Mouse (Mus musculus) forebrain, postnatal 0 days (tissue): ENCODE measurements at regions not wholly inside any gene's neighbourhood (a gene's known extent, or its start where the extent isn't known, plus 50 kb on each side); places are given as distances from the start of the nearest gene placed in this dataset.

Experiments
- ATAC-seq: fragments of 200-750 bp; cut with Nextera tagmentation; 2 replicates; pipeline ENCODE4 v1.8.0; 2017; ENCODE audit warnings: mild to moderate bottlenecking, moderate library complexity
- DNase-seq: peaks from one replicate; pipeline ENCODE4 v3.0.0-alpha.2; 2015
- H3K27ac ChIP-seq: fragments of 300-500 bp; sonication (generic); 2 replicates; pipeline ENCODE4 v1.5.1; 2014; ENCODE audit warnings: low read depth, mild to moderate bottlenecking, antibody characterized with exemption, low read length, moderate library complexity, mixed read lengths
- H3K27me3 ChIP-seq: fragments of 300-500 bp; sonication (generic); 2 replicates; pipeline ENCODE4 v1.6.1; 2014; ENCODE audit warnings: mild to moderate bottlenecking, low read length, mixed read lengths; ENCODE audit not compliant: insufficient read depth
- H3K36me3 ChIP-seq: fragments of 300-500 bp; sonication (generic); 2 replicates; pipeline ENCODE4 v1.6.1; 2014; ENCODE audit warnings: mild to moderate bottlenecking, moderate library complexity; ENCODE audit not compliant: insufficient read depth
- H3K4me1 ChIP-seq: fragments of 300-500 bp; sonication (generic); 2 replicates; pipeline ENCODE4 v1.6.1; 2014; ENCODE audit warnings: antibody characterized with exemption; ENCODE audit not compliant: insufficient read depth
- H3K4me2 ChIP-seq: fragments of 300-500 bp; sonication (generic); 2 replicates; pipeline ENCODE4 v1.6.1; 2014; ENCODE audit warnings: low read depth, mild to moderate bottlenecking, moderate library complexity
- H3K4me3 ChIP-seq: fragments of 300-500 bp; sonication (generic); 2 replicates; pipeline ENCODE4 v1.5.1; 2014; ENCODE audit warnings: low read depth, low read length, mixed read lengths
- H3K9ac ChIP-seq: fragments of 300-500 bp; sonication (generic); 2 replicates; pipeline ENCODE4 v1.6.1; 2014; ENCODE audit warnings: mild to moderate bottlenecking
- H3K9me3 ChIP-seq: fragments of 300-500 bp; sonication (generic); 2 replicates; pipeline ENCODE4 v1.6.1; 2016; ENCODE audit warnings: low read length
- CTCF ChIP-seq: sonication (generic); IDR thresholded peaks from 2 replicates; pipeline ENCODE4 v1.5.1; 2016; ENCODE audit warnings: antibody characterized with exemption, control low read depth, low read depth
- whole genome bisulfite sequencing: fragments of 180-500 bp; shearing (Covaris S2); extraction: QIAGEN DNeasy Blood & Tissue Kit; methylation state at CpG from one replicate; pipeline ENCODE4 v1.1.7; 2014; 5-methylcytosine and 5-hydroxymethylcytosine counted together

GRCm38 (mm10) chr7:136070881-136071280, 354.7 kb upstream of the Mki67 start:
- H3K27ac ChIP-seq, result no peak overlapping the region
- H3K9ac ChIP-seq, result no peak overlapping the region
- H3K4me3 ChIP-seq, result no peak overlapping the region
- no peaks in the 10 kb centered on the region for H3K9me3 ChIP-seq
- no peaks in the 10 kb centered on the region for H3K4me1 ChIP-seq
- H3K36me3 ChIP-seq, result no peaks in the 10 kb centered on the region
- DNase-seq (no peak), ATAC-seq (no peak)
- H3K27me3 ChIP-seq, result no peaks in the 10 kb centered on the region; the same call in 1 of the 2 replicates
- 60% methylated on average over 5 of the region's 5 CpGs for WGBS
- no peak for TF ChIP-seq CTCF
- H3K4me2 ChIP-seq, result no peak overlapping the region

- no peaks in the 10 kb centered on the region for H3K36me3 ChIP-seq
- no peaks in the 10 kb centered on the region for H3K9me3 ChIP-seq
- no peak for DNase-seq
- no peak for TF ChIP-seq CTCF
- no peak overlapping the region for H3K9ac ChIP-seq
- WGBS, result 88% methylated on average over 4 of the region's 4 CpGs
- H3K4me3 ChIP-seq, result no peak overlapping the region
- H3K27ac ChIP-seq, result no peak overlapping the region
- no peaks in the 10 kb centered on the region for H3K4me1 ChIP-seq
- H3K4me2 ChIP-seq, result no peak overlapping the region
- no peaks in the 10 kb centered on the region; the same call in 1 of the 2 replicates for H3K27me3 ChIP-seq
- ATAC-seq, result no peak
Measured at GRCm38 (mm10) chr7:136071331-136071730, 355.2 kb upstream of the Mki67 start.

GRCm38 (mm10) chr7:136073265-136073799, 357.2 kb upstream of the Mki67 start:
- Histone ChIP-seq H3K4me1 (no peaks in the 10 kb centered on the region), H3K27me3 (no peaks in the 10 kb centered on the region; the same call in 1 of the 2 replicates), H3K36me3 (no peaks in the 10 kb centered on the region), H3K9me3 (no peaks in the 10 kb centered on the region), H3K27ac (no peak overlapping the region), H3K9ac (no peak overlapping the region), H3K4me3 (no peak overlapping the region), H3K4me2 (no peak overlapping the region)
- 54% methylated on average over 6 of the region's 6 CpGs for WGBS
- TF ChIP-seq CTCF, result no peak
- DNase-seq, result no peak
- peak; percentile 79; the same call in 1 of the 2 replicates for ATAC-seq

GRCm38 (mm10) chr7:136074043-136074442, 357.9 kb upstream of the Mki67 start:
- DNase-seq (no peak), ATAC-seq (no peak)
- Histone ChIP-seq H3K27ac (no peak overlapping the region), H3K4me3 (no peak overlapping the region), H3K4me1 (no peaks in the 10 kb centered on the region), H3K9ac (no peak overlapping the region), H3K27me3 (no peaks in the 10 kb centered on the region; the same call in 1 of the 2 replicates), H3K9me3 (no peaks in the 10 kb centered on the region), H3K36me3 (no peaks in the 10 kb centered on the region), H3K4me2 (no peak overlapping the region)
- TF ChIP-seq CTCF, result no peak
- 84% methylated on average over 2 of the region's 2 CpGs for WGBS

GRCm38 (mm10) chr7:136081534-136082252, 365.5 kb upstream of the Mki67 start:
- no peak for TF ChIP-seq CTCF
- peaks cover 9% of the 10 kb centered on the region; the same call in 1 of the 2 replicates for H3K27me3 ChIP-seq
- no peaks in the 10 kb centered on the region for H3K36me3 ChIP-seq
- 16% methylated on average over 7 of the region's 7 CpGs for WGBS
- peak; percentile 83 for ATAC-seq
- H3K4me2 ChIP-seq, result no peak overlapping the region
- H3K9me3 ChIP-seq, result no peaks in the 10 kb centered on the region
- H3K4me1 ChIP-seq, result 0 out of 2 replicates have a peak, but pooled peaks cover 2% of the 10 kb centered on the region
- H3K9ac ChIP-seq, result no peak overlapping the region
- no peak overlapping the region for H3K27ac ChIP-seq
- H3K4me3 ChIP-seq, result no peak overlapping the region
- peak; percentile 59 for DNase-seq

GRCm38 (mm10) chr7:136082253-136082867, 366.2 kb upstream of the Mki67 start:
- no peaks in the 10 kb centered on the region for H3K36me3 ChIP-seq
- no peak overlapping the region for H3K4me3 ChIP-seq
- H3K27ac ChIP-seq, result no peak overlapping the region
- DNase-seq (no peak), ATAC-seq (peak; percentile 80)
- no peaks in the 10 kb centered on the region for H3K9me3 ChIP-seq
- TF ChIP-seq CTCF, result no peak
- no peak overlapping the region for H3K9ac ChIP-seq
- 0 out of 2 replicates have a peak, but pooled peaks cover 2% of the 10 kb centered on the region for H3K4me1 ChIP-seq
- 56% methylated on average over 4 of the region's 4 CpGs for WGBS
- H3K27me3 ChIP-seq, result peaks cover 9% of the 10 kb centered on the region; the same call in 1 of the 2 replicates
- H3K4me2 ChIP-seq, result no peak overlapping the region

GRCm38 (mm10) chr7:136083005-136083404, 366.8 kb upstream of the Mki67 start:
- Histone ChIP-seq H3K27ac (no peak overlapping the region), H3K36me3 (no peaks in the 10 kb centered on the region), H3K4me3 (no peak overlapping the region), H3K9me3 (no peaks in the 10 kb centered on the region), H3K27me3 (peaks cover 9% of the 10 kb centered on the region; the same call in 1 of the 2 replicates), H3K4me1 (0 out of 2 replicates have a peak, but pooled peaks cover 2% of the 10 kb centered on the region), H3K4me2 (no peak overlapping the region), H3K9ac (no peak overlapping the region)
- ATAC-seq (no peak), DNase-seq (no peak)
- WGBS, result 38% methylated on average over 10 of the region's 10 CpGs
- TF ChIP-seq CTCF, result no peak
